Mouse (Mus musculus) MEL (cell line): ENCODE measurements around the gene Dglucy. TPM values are rescaled to one million over a fixed set of nuclear protein-coding genes. Genes with fewer than 3 reads are reported as not detected.

Source experiments
- DNase-seq: peaks from one replicate; pipeline ENCODE4 v3.0.0; 2011; ENCODE audit warnings: low read depth, low spot score
- H3K27ac ChIP-seq: 2 replicates; pipeline ENCODE4 v1.5.1; 2012; ENCODE audit warnings: low read depth, mild to moderate bottlenecking, control low read depth, low read length, moderate library complexity; ENCODE audit not compliant: control insufficient read depth
- H3K27me3 ChIP-seq, 2 experiments: fragments of 150-350 bp in 1 of 2; sonication (generic) in 1 of 2; 2 replicates each; pipeline ENCODE4 v1.6.1; 2012; ENCODE audit warnings: low read length in 2 of 2, mild to moderate bottlenecking in 2 of 2, improper control_type of control experiment in 1 of 2, moderate library complexity in 1 of 2; ENCODE audit not compliant: insufficient read depth in 2 of 2, control insufficient read depth in 1 of 2
- H3K36me3 ChIP-seq, 2 experiments: 2 replicates each; pipeline ENCODE4 v1.6.1; 2012 to 2014; ENCODE audit warnings: low read length in 2 of 2, improper control_type of control experiment in 1 of 2, inconsistent platforms in 1 of 2, mild to moderate bottlenecking in 1 of 2; ENCODE audit not compliant: insufficient read depth in 2 of 2, control insufficient read depth in 1 of 2
- H3K4me1 ChIP-seq, 2 experiments: fragments of 150-350 bp in 1 of 2; sonication (generic) in 1 of 2; 2 replicates each; pipeline ENCODE4 v1.6.1; 2012; ENCODE audit warnings: low read length in 2 of 2, improper control_type of control experiment in 1 of 2, mild to moderate bottlenecking in 1 of 2; ENCODE audit not compliant: insufficient read depth in 2 of 2, control insufficient read depth in 1 of 2
- H3K4me3 ChIP-seq, 2 experiments: fragments of 150-350 bp in 1 of 2; sonication (generic) in 1 of 2; 2 replicates each; pipeline ENCODE4 v1.5.1; 2012; ENCODE audit warnings: low read depth in 2 of 2, low read length in 2 of 2, mild to moderate bottlenecking in 2 of 2, moderate library complexity in 2 of 2, control low read depth in 1 of 2, improper control_type of control experiment in 1 of 2; ENCODE audit not compliant: control insufficient read depth in 1 of 2, insufficient read depth in 1 of 2
- H3K79me2 ChIP-seq: 2 replicates; pipeline ENCODE4 v1.6.1; 2012; ENCODE audit warnings: mild to moderate bottlenecking, low read length, moderate library complexity; ENCODE audit not compliant: control insufficient read depth, poor library complexity, insufficient read depth
- H3K9ac ChIP-seq: 2 replicates; pipeline ENCODE4 v1.6.1; 2012; ENCODE audit warnings: low read depth, mild to moderate bottlenecking, control low read depth, low read length, moderate library complexity; ENCODE audit not compliant: control insufficient read depth, poor library complexity, severe bottlenecking
- H3K9me3 ChIP-seq: fragments of 150-350 bp; sonication (generic); replicated peaks from 2 replicates; pipeline ENCODE4 v1.6.1; 2012; ENCODE audit warnings: mild to moderate bottlenecking, low read length, improper control_type of control experiment, moderate library complexity; ENCODE audit not compliant: insufficient read depth
- BHLHE40 ChIP-seq: IDR thresholded peaks from 2 replicates; pipeline ENCODE4 v1.6.1; 2012; ENCODE audit warnings: low read depth, mild to moderate bottlenecking, inconsistent platforms, low read length, improper control_type of control experiment, borderline replicate concordance
- CHD1 ChIP-seq: IDR thresholded peaks from 2 replicates; pipeline ENCODE4 v1.6.1; 2012; ENCODE audit warnings: low read depth, mild to moderate bottlenecking, inconsistent platforms, low read length, improper control_type of control experiment
- CHD2 ChIP-seq: IDR thresholded peaks from 2 replicates; pipeline ENCODE4 v1.6.1; 2011; ENCODE audit warnings: low read length, improper control_type of control experiment
- ELF1 ChIP-seq: IDR thresholded peaks from 2 replicates; pipeline ENCODE4 v1.6.1; 2014; ENCODE audit warnings: low read depth, mild to moderate bottlenecking, inconsistent platforms, low read length, improper control_type of control experiment, moderate library complexity
- EP300 ChIP-seq, 2 experiments: IDR thresholded peaks; 2 replicates each; pipeline ENCODE4 v1.6.1; 2011; ENCODE audit warnings: improper control_type of control experiment in 2 of 2, low read length in 2 of 2, low read depth in 1 of 2, mild to moderate bottlenecking in 1 of 2
- HCFC1 ChIP-seq: IDR thresholded peaks from 2 replicates; pipeline ENCODE4 v1.6.1; 2012; ENCODE audit warnings: low read depth, mild to moderate bottlenecking, inconsistent platforms, low read length, improper control_type of control experiment, moderate library complexity
- JUND ChIP-seq: IDR thresholded peaks from 2 replicates; pipeline ENCODE4 v1.6.1; 2011; ENCODE audit warnings: low read depth, mild to moderate bottlenecking, improper control_type of control experiment, low read length
- MAX ChIP-seq: IDR thresholded peaks from 2 replicates; pipeline ENCODE4 v1.6.1; 2011; ENCODE audit warnings: low read length, improper control_type of control experiment
- MAZ ChIP-seq: IDR thresholded peaks from 2 replicates; pipeline ENCODE4 v1.6.1; 2012; ENCODE audit warnings: low read depth, mild to moderate bottlenecking, inconsistent platforms, low read length, improper control_type of control experiment
- MEF2A ChIP-seq: IDR thresholded peaks from 2 replicates; pipeline ENCODE4 v1.6.1; 2014; ENCODE audit warnings: low read depth, mild to moderate bottlenecking, inconsistent platforms, low read length, improper control_type of control experiment; ENCODE audit not compliant: poor library complexity, insufficient replicate concordance, severe bottlenecking; ENCODE audit errors: extremely low read depth
- NELFE ChIP-seq: IDR thresholded peaks from 2 replicates; pipeline ENCODE4 v1.6.1; 2011; ENCODE audit warnings: low read depth, low read length, improper control_type of control experiment
- POLR2A ChIP-seq, 2 experiments: IDR thresholded peaks; 2 replicates each; pipeline ENCODE4 v1.6.1; 2011 to 2012; ENCODE audit warnings: low read length in 2 of 2, mild to moderate bottlenecking in 2 of 2, control low read depth in 1 of 2, improper control_type of control experiment in 1 of 2, low read depth in 1 of 2, moderate library complexity in 1 of 2; ENCODE audit not compliant: control insufficient read depth in 1 of 2, insufficient read depth in 1 of 2, poor library complexity in 1 of 2
- RCOR1 ChIP-seq: IDR thresholded peaks from 2 replicates; pipeline ENCODE4 v1.6.1; 2012; ENCODE audit warnings: low read depth, mild to moderate bottlenecking, inconsistent platforms, low read length, improper control_type of control experiment
- SIN3A ChIP-seq: IDR thresholded peaks from 2 replicates; pipeline ENCODE4 v1.6.1; 2012; ENCODE audit warnings: low read length, improper control_type of control experiment, inconsistent platforms
- TAL1 ChIP-seq: IDR thresholded peaks from 2 replicates; pipeline ENCODE4 v1.6.1; 2012; ENCODE audit warnings: mild to moderate bottlenecking, inconsistent platforms, low read length, moderate library complexity, mixed read lengths
- USF1 ChIP-seq: IDR thresholded peaks from 2 replicates; pipeline ENCODE4 v1.6.1; 2014; ENCODE audit warnings: low read depth, mild to moderate bottlenecking, inconsistent platforms, low read length, improper control_type of control experiment, moderate library complexity
- ZKSCAN1 ChIP-seq: IDR thresholded peaks from 2 replicates; pipeline ENCODE4 v1.6.1; 2012; ENCODE audit warnings: low read depth, mild to moderate bottlenecking, inconsistent platforms, low read length, improper control_type of control experiment, moderate library complexity
- ZNF384 ChIP-seq: IDR thresholded peaks from 2 replicates; pipeline ENCODE4 v1.6.1; 2012; ENCODE audit warnings: low read depth, mild to moderate bottlenecking, inconsistent platforms, low read length, improper control_type of control experiment
- polyA plus RNA-seq, 2 experiments: library from polyadenylated mRNA; stranded (reverse) in 1 of 2; unstranded in 1 of 2; fragments of >175 nt in 1 of 2; fragments of >200 nt in 1 of 2; gene quantifications; 2 replicates each; pipeline versions ENCODE4 v1.2.1 to v1.2.4; 2012; ENCODE audit warnings: low replicate concordance in 2 of 2, low read depth in 1 of 2; ENCODE audit not compliant: insufficient read length in 2 of 2, insufficient read depth in 1 of 2, missing spikeins in 1 of 2
- total RNA-seq: library from RNA; depleted of rRNA; stranded (reverse); fragments of 300-350 nt; gene quantifications from 2 replicates; pipeline ENCODE4 v1.2.3, GENCODE M21; 2012; rRNA removed

The Dglucy gene
- total RNA-seq (not detected in 2 replicates), polyA plus RNA-seq (under 1 TPM in 1 of 2 experiments, not detected in 1; 0.03 TPM)

DNA sequence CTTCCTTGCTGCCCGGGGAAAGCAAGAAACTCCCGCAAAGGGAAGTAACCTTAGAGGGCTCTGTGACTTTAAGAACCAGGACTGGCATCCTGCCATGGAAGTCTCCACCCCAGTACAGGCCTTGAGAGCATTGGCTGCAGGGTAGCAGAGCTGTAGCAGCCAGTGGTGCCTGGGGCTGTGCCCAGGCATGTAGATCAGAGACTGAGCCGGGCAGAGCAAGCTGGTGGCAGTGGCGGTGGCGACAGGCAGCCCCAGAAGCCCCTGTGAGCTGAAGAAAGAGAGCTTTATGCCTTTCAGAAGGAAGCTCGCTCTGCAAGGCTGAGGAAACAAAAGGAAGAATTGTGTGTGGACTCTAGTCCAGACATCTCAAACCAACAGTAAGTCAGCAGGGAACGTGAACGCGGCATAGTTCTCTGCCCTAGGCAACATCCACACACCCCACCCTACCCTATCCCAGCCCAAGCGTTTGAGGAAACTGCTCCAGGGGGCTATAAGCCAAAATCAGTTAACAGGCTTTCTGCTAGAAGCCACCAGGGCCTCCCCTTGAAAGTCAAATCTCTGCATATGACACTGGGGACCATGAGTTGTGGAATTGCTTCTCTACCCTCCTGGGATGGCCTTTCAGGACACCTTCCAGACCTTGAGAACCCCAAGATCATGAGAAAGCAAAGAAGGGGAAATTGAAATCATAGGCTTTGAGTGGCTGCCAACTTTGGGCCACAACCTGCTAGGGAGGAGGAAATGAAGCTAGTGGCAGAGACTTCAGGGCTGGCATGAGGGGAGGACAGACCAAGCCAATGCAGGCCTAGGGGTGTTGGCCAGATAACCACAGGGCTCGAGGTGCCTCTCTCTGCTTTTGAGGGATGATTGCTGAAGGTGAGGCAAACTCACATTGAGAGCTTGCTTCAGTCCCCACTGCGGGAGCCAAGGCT lies at the start of gene Dglucy:
Gene Dglucy (plus strand): TSS at position 124 of the 932 bp plus-strand sequence.
- DNase-seq: peak; percentile 85
- Histone ChIP-seq H3K27me3 (no peaks in the 10 kb centered on the region), H3K9me3 (no peaks in the 10 kb centered on the region), H3K36me3 (peaks cover 0 to 6% of the 10 kb centered on the region in 2 experiments; a peak in 1 of 4 replicates), H3K9ac (peak within 1 kb of the TSS; percentile 46), H3K79me2 (no peaks in the 10 kb centered on the region), H3K27ac (no peak within 1 kb of the TSS), H3K4me1 (peaks cover 2 to 15% of the 10 kb centered on the region in 2 experiments; a peak in 2 of 4 replicates), H3K4me3 (peak within 1 kb of the TSS; percentile 15 to 52)
- TF ChIP-seq NELFE (peak; percentile 11; the same call in 1 of the 2 replicates), RCOR1 (peak; percentile 38; the same call in 1 of the 2 replicates), JUND (no peak), MAX (0 out of 2 replicates have a peak, but pooled peaks have one; percentile 13), ZNF384 (no peak), EP300 (IDR thresholded peaks at IDR 0.05; ENCODE audit: low read depth in 1 of 2, low read length in 2 of 2) (0 out of 4 replicates have a peak, but pooled peaks of 1 of the 2 experiments have one; percentile 4), SIN3A (0 out of 2 replicates have a peak, but pooled peaks have one; percentile 23), ZKSCAN1 (no peak), HCFC1 (0 out of 2 replicates have a peak, but pooled peaks have one; percentile 27)

DNA sequence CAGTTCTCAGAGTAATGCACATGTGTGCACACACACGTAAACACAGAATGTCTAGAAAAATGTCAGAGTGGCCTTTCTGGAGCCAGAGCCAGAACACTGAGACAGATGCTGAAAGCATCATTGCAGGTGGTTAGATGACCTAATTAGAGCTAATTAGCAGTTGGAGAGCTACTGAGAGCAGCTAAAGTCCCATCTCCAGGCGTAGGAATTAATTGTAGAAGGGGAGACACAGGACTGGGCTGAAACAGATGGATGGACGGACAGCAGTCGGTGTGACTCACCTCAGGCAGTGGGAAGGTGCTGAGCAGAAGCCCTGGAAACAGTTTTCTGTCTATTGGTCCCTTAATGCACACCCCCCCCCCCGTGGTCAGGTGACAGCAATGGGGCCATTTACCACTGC lies 43.7 kb upstream of the Dglucy start:
- Histone ChIP-seq H3K36me3 (no peaks in the 10 kb centered on the region), H3K79me2 (no peaks in the 10 kb centered on the region), H3K4me3 (no peak overlapping the region), H3K9me3 (no peaks in the 10 kb centered on the region), H3K4me1 (no peaks in the 10 kb centered on the region; a peak in 1 of 4 replicates), H3K27ac (no peak overlapping the region), H3K27me3 (no peaks in the 10 kb centered on the region; a peak in 1 of 4 replicates), H3K9ac (no peak overlapping the region)
- no peak for TF ChIP-seq CHD1
- no peak for DNase-seq

DNA sequence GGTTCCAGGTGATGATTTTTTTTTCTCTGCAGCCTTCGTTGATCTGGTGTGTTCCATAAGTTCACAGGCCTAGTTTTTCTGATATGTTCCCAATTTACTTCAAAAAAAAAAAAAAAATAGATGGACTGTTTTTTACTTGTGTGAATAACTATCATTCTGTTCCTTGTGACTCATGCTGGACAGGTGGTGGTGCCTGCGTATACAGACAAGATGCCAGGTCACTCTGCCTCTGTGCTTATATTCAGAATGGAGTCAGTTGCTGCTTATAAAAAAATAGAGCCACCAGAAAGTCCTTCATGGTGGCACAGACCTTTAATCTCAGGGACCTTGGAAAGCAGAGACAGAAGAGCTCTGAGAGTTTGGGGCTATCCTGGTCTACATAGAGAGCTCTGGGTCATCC lies 43.3 kb upstream of the Dglucy start:
- TF ChIP-seq MEF2A (no peak), EP300 (IDR thresholded peaks at IDR 0.05; ENCODE audit: low read depth in 1 of 2, low read length in 2 of 2) (no peak), JUND (no peak), BHLHE40 (no peak), ELF1 (no peak), NELFE (no peak), MAZ (no peak), CHD2 (no peak), TAL1 (no peak), ZNF384 (no peak), POLR2A (IDR thresholded peaks at IDR 0.05; ENCODE audit: control insufficient read depth in 1 of 2, insufficient read depth in 1 of 2, low read depth in 1 of 2, low read length in 2 of 2, poor library complexity in 1 of 2) (no peak), RCOR1 (no peak), USF1 (no peak)
- Histone ChIP-seq H3K27me3 (no peaks in the 10 kb centered on the region; a peak in 1 of 4 replicates), H3K9me3 (no peaks in the 10 kb centered on the region), H3K4me3 (no peak overlapping the region), H3K79me2 (no peaks in the 10 kb centered on the region), H3K4me1 (no peaks in the 10 kb centered on the region; a peak in 1 of 4 replicates), H3K9ac (no peak overlapping the region), H3K36me3 (no peaks in the 10 kb centered on the region), H3K27ac (no peak overlapping the region)
- DNase-seq: no peak
